Mouse (Mus musculus) thymus, postnatal 0 days (tissue): ENCODE measurements around the gene Pkn3. TPM values are rescaled to one million over a fixed set of nuclear protein-coding genes. Genes with fewer than 3 reads are reported as not detected.
A peak's percentile ranks its signal among the peaks of the same experiment; 100 is the strongest.
"Not testable (repeated sequence)": the region's sequence is repeated elsewhere in the genome, so short reads cannot be mapped to it uniquely, and the experiment has no call there.

Experiments used
- DNase-seq: peaks from one replicate; pipeline ENCODE4 v3.0.0-alpha.2; 2015; ENCODE audit warnings: low spot score
- polyA plus RNA-seq: library from polyadenylated mRNA; unstranded; fragments of >200 nt; fragmentation: Nextera tagmentation; extraction: Ambion mirVana; gene quantifications from 2 replicates; pipeline ENCODE4 v1.2.1, GENCODE M21; 2015

The Pkn3 gene
- polyA plus RNA-seq, result 3.5 and 3.7 TPM in 2 replicates

DNA sequence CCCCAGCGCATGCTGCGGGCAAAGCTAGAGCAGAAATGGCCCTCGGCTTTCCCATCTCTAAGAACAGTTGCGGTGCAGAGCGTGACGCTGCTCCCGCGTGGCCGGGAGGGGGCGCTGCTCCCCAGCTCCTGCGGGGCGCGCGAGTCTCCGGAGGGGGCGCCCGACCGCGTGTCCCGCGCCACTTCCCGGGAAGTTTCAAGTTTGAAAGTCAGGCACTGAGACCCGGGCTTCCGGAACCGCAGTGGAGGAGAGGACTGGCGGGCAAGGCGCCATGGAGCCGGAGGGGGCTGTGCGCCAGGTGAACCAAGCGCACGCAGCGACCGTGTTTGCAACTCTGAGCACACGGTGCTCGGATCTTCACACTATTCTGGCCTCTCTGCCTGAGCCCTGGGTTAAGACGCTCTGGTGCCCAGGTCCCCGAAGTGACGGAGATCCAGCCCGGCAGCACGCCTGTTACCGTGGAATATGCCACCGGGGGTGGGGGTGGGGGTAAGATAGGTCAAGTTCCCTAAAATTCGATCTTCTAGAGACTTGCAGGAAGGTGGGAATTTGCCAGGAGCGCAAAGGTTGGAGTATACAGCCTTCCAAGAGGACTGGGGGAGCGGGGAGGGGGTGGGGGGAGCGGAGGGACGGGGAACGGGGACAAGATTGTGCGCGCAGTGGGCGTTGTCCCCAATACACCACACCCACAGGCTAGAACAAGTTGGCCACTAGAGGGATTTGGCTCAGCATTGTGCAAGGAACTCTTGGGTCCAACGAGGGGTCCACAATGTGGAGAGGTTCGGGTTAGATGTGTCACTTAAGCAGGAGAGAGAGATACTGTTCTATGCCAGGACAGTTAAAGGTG, at the start of gene Pkn3:
TSS of gene Pkn3 (plus strand) at position 183 of the 847 bp plus-strand sequence.
- peak; percentile 85 for DNase-seq

DNA sequence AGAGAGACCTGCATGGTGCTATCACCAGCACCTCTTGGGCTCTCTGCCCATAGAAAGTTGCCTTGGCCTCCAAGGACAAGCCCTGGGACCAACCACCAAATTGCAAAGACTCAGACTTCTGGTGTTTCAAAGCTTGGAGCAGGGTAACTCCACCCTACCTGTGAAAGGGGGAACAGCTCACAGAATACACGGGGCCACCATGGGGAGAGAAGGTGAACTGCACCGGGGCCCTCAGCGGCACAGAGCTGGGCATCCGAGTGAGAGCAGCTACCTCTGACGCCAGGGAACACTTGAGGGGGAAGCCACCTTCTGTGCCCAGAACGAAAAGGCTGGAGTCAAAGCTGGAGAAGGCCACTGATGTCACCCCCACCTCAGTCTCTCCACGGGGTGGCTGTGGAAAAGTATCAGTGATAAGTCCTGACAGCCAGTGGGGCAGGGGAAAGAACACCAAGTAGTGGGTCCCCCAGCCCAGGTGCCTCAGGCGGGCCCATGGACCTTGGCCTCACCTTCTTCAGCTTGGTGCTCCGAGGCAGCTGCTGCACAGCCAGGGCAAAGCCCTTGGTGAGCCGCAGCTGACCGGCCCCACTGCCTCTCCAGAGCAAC, 45.1 kb upstream of the Pkn3 start:
- peak; percentile 16 for DNase-seq

DNA sequence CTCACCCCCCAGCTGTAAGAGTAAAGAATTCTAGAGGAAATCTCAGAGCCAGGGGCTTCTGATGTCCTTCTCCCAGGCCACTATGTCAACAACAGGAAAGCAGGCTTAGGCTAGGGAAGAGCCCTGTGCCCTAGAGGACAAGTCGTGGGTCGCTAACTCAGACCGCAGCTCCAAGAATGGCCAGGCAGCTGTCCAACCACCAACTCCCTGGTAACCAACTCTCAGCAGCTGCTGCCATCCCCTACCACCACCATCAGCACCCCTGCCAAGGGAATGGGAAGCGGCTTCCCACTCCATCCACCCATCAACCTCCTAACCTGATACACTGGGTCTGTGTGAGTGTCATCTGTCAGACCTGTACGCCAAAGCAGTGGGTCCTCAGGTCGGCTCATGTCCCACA, 44.5 kb upstream of the Pkn3 start:
- DNase-seq, result no peak

DNA sequence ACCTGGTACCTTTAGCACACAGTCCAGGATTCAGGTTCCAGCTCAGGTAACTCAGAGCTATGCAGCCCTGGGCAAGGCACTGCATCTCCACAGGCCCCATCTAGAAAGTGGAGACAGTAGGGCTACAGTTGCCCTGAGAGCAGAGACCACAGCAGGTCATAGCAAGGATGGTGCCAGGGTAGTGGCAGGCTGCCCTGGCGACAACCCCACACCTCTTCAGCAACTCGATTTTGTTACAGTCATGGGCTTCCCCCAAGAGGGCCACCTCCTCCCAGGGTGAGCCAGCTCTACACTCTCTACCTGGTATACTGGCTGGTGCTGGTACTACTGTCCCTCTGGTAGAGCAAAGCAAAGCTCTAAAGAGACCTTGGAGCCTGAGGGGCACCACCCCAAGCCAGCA, 39.7 kb upstream of the Pkn3 start:
- DNase-seq, result no peak

DNA sequence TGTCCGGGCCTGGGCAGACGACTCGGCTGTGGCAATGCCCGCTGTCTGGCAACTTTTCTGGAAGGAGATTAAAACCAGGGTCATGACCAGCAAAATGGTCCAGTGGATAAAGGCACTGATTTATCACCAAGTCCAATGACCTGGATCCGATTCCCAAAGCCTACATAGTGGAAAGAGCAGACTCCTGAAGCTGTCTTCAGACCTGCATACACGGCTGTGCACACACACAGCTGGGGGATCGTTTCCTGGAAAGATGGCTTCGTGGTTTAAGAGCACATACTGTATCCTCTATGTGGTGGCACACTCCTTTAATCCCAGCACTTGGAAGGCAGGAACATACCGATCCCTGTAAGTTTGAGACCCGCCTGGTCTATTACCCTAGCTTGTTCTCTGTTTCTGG, 39.1 kb upstream of the Pkn3 start:
- no peak for DNase-seq

DNA sequence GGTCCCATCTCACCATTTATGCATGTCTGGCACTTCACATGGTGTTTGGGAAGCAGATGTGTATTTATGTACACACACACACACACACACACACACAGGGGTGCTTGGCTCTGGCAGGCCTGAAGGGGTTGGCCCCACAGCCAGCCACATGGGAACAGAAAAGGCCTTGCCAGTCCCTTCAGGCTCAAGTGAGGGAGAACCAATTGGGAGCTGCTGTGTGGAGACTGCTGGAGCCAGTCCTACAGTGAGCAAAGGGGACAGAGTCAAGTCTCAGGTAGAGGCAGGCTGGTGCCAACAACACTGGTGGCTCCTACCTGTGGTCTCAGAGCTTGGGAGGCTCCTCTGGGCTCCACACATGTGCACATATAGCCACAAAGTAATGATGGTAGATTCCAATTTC, 37.8 kb upstream of the Pkn3 start:
- DNase-seq, result no peak

DNA sequence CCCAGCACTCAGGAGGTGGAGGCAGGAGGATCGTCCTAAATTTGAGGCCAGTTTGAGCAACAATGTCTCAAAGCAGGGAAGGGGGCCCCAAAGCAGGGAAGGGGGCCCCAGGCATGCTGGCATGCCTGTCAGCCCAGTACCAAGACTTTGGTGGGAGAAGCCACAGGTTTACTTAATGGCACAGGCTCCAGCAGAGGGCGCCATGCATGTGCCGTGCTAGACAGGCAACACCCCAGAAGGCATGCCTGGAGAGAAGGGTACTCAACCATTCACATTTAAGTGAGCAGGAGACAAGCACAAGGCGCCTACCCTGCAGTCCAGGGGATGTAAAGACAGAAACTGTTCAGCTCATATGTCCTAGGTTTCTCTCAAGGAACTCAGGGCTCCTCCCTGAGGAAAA, 35.0 kb upstream of the Pkn3 start:
- DNase-seq, result peak; percentile 86

DNA sequence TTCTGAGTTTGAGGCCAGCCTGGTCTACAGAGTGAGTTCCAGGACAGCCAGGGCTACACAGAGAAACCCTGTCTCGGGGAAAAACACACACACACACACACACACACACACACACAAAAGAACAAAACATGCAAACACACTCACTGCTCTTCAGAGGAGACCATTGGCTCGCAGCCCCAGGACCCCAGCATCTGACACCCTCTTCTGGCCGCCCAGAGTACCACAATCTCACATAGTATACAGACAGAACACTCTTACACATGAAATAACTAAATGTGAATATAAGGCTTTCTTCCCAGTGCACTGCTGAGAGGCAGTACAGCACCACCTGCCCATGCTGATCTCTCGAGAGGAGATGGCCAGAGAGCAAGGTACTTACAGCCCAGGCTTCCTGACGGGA, 32.9 kb upstream of the Pkn3 start:
- no peak for DNase-seq

DNA sequence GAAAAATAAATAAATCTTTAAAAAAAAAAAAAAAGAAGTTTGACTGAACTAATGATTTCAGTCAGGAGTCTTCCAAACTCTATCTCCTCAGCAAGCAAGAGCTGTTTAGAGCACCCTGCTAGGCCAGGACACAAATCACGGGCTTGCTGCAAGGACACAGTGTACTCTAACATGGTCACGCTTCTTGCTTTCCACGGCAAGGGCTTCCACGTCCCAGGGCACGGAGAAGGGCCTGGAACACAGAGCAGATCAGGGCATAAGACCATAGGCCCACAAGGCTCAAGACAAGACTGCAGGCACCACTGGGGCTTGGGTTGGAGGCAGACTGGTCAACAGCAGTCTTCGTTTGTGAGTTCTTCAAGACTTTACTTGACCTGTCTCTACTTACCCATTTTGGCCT, 30.4 kb upstream of the Pkn3 start:
- no peak for DNase-seq

DNA sequence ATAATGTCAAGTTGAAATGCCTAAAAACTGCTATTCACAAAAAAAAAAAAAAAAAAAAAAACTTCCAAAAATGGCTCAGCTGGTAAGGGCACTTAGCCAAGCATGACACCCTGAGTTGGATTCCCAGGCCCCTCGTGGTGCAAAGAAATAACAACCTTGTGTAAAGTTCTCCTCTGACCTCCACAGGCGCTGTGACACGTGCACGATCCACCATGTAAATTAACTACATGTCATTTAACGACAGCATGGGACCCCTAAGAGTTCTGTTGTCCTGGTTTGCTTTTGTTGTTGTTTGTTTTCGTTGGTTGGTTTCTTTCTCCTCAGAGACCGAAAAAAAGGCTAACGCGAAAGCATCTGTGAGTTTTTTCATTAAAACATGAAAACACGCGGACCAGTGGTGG, 29.4 kb upstream of the Pkn3 start:
- DNase-seq, result no peak

DNA sequence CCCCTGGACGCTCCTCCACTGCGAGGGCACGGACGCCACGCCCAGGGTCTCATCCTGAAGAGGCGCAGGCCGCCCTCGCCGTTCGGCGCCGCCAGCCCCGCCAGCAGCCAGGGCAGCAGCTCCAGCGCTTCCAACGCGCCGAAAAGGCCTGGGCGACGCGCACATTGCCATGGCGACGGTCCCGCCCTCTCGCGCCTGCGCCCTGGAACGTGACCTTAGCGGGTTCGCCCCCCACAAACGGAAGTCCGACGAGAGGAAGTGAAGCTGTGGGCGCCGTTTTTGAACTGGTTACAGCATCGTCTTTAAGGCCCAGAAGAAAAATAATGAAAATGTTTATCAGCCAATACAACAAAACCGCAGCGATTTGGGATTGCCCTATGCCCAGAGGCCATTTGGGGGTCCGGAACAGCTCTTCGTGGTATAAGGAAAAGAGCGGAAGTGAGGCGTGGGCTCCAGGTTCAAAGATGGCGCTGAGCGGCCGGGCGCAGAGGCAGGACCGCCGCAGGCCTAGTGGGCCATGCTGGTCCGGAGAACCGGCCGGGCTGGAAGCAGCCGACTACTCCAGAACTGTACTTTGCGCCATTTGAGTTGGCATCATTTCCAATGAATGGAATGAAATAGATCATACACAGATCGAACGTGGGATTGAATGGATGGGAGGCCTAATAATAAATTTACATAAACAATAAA, 28.6 kb upstream of the Pkn3 start, which contains the start of gene Wdr34:
TSS of gene Wdr34 (minus strand) at position 183 of the 690 bp plus-strand sequence.
- DNase-seq, result peak; percentile 97

DNA sequence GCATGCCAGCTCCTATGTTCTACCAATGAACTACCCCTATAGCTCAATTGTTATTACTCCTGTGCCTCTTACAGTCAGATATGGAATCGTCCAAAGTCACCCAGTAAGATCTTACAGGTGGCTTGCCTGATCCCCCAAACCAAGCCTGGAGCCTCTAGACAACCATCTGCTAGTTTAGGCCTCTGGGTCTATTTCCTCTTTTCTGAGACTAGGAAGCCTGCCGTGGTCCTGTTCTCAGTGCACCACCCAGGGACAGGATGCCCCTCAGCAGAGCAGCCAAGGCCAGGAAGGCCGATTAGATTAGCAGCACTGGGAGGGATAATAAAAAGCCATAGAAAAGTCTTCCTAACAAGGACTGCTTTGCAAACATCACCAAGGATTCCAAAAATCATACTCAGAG, 27.7 kb upstream of the Pkn3 start:
- no peak for DNase-seq

DNA sequence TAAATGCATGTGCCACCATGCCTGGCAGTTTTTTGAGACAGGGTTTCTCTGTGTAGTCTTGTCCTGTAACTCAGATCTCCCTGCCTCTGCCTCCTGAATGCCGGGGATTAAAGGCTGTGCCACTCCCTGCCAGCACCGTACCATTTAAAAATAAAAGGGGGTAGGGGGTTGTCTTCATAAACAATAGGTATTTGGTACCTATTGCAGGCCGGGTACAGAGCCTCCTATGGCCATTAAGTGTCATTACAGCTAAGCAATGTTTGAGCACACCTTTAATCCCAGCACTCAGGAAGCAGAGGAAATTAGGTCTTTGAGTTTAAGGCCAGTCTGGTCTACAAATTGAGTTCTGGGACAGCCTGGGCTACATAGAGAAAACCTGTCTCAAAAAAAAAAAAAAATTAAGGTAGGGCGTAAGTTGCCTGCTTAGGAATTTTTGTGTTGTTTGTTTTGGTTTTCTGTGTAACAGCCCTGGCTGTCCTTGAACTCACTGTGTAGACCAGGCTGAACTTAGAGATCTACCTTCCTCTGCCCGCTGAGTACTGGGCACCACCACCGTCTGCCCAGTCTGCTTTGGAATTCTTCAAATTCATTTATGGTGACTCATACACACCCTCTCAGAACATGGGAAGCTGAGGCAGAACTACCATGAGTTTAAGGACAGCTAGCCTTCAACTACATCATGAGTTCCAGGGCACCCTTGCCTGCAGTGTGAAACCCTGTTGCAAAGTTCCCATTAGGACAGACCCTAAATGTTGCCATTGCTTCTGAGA, 25.3 kb upstream of the Pkn3 start:
- peak; percentile 32 for DNase-seq

DNA sequence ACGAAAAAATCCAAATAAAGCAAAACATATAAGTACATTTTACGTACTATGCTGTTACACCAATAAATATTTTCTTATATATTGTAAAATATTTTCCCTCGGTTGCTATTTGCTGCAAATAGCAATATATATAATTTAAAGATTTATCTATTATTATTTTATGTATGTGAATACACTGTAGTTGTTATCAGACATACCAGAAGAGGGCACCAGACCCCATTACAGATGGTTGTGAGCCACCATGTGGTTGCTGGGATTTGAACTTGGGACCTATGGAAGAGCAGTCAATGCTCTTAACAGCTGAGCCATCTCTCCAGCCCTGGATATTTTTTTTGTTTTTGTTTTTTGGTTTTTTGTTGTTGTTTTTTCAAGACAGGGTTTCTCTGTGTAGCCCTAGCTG, 22.2 kb upstream of the Pkn3 start:
- not testable (repeated sequence) for DNase-seq

DNA sequence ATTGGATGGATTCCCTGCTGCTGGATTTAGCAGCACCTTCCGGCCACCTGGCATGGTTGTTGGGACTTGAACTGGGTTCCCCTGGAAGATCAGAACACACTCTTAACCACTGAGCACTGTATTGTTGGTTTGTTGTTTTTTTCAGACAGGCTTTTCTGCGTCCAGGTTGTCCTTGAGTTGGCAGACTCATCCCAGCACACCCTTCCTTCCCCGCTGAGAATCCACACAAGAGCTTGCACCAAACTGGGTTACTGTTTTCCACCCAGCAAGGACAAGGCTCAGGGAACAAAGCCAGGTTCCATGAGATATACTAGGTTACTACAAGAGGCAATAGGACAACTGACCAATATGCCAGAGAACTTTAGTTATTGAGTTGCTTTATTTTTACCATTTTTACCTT, 20.7 kb upstream of the Pkn3 start:
- DNase-seq, result no peak

DNA sequence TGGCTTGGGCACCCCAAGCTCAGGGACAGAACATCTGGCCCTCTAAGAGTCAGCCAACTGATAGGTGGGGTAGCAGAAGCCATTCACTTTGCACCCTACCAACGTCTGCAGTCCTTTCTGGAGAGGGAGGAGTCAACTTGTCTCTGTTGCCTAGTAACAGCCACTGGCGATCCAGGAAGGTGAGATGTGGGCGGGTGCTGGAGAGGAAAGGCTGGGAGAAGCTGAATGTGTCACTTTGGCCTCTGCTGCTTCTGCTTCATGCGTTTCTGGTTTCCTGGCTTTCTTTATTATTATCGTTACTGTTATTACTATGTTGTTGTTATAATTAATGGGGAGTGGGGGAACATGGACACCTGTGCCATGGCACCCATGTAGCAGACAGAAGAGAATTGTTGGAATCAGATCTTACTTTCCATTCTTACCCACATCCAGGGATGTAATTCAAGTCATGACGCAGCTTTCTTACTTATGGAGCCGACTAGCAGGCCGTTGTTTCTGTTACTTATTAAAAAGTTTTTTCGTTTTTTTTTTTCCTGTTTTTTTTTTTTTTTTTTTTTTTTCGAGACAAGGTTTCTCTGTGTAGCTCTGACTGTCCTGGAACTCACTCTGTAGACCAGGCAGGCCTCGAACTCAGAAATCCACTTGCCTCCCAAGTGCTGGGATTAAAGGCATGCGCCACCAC, 20.1 kb upstream of the Pkn3 start, which contains the start of gene Set:
TSS of gene Set (plus strand) at position 156 of the 682 bp plus-strand sequence.
- peak; percentile 53 for DNase-seq

DNA sequence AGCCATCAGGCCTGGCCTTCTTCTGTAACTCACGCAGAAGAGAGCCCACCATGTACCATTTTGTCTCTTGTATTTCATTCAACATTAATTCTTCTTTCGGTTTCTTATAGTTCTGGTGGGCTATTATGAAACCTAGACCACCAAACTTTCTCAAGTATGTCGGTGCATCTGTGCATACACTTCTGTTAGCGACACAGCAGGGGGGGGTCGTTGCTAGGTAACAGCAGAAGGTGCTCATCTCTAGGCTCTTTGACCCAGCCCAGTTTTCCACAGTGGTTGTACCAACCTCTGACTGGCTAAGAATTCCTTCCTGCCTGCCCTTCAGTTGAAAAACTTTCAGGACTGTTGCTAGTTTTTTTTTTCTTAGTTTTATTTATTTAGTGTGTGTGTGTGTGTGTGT, 19.1 kb upstream of the Pkn3 start:
- no peak for DNase-seq

DNA sequence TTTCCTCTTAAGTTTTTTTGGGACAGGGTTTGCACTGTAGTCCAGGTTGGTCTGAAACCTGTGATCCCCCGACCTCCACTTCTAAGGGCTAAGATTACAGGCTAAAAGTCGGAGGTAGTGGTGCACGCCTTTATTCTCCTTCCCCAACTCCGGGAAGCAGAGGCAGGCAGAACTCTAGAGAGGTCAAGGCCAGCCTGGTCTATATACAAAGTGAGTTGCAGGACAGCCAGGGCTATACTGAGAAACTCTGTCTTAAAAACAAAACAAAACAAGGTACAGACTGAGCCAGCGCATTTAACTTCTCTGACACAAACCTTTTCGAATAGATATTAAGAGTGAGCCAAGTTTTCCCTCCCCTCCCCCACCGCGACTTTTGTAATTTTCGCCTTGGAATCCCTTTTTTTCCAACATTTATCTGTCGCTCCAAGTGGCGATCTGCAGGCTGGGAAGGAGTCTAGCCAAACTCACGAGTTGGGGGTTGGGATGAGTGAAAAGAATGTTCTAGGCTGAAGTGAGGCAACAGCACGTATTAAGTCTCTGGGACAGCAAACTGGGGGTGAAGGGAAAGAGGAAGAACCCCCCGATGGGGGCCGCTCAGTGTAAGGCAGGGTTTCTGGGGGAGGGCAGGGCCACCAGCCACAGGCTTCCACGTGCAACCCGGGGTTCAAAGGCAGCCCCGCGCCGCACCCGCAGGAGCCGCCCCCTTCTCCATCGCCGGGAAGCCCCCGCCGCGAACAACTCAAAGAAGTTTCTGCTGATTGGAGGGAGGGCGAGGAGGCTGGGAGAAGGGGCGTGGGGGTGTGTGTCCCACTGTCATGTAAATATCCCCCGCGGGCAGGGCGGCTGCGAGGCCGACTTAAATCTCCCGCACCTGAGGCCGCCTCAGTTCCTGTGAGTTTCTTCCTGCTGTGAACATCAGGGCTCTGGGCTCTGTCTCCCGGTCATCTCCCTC, 16.0 kb upstream of the Pkn3 start:
- DNase-seq, result peak; percentile 71

DNA sequence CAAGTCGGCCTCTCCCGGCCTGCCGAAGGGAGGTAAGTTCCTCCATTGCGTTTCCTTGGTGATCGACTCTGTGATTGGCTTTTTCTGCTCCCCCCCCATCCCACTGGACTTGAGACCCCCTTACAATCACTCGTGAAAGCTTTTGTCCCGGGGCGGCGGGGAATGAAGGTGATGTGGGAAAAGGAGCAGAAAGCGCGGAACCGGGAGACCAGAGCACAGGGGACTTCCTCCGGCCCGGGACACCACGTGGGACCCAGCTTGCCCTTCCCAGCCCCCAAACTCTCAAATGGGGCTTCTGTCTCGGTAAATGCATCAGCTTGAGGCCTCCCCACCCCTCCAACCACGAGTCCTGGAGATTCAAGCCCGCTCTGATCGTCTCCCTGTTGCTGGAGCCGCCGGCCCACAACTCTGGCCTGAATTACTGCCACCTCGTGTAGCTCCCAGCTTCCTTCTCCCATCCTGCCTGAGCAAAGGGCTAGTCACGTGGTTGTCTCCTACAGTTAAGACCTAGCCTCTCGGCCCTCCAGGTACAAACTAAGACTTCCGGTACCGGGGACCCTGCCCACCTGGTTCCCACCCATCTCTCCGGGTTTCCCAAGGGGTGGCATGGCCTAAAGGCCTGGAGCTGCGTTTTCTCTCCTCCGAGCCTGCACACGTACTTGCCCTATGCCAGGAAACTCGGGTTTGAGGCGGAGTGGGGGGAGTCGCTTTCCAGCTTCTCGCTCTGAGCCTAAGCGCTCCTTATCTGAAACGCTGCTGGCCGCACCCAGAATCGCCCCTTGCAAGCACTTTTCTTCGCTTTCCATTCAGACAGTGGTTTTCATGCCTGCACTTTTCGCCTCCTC, 15.0 kb upstream of the Pkn3 start:
- peak; percentile 45 for DNase-seq
